In genomic region chr8:61515931-61516744, GRCm38 (mm10) we compare ENCODE assay signal across 8 mouse cellular contexts. TPM values are rescaled to one million over a fixed set of nuclear protein-coding genes. Genes with fewer than 3 reads are reported as not detected.
DNase-seq lines count a peak whose midpoint lies in the region; ATAC-seq and TF ChIP-seq lines count a peak whose summit lies in the region.

No protein-coding gene starts in this region.

- dilution Hi-C loops in CH12.LX (cut with MboI; ENCODE audit: extremely low pct_ligation_motif_present, extremely low pct_unique_long_range_greater_than_20kb, low sequenced_read_pairs): no loop called here

- peaks cover 3 to 18% of the 10 kb centered on the region in 2 experiments; a peak in 3 of 4 replicates for H3K4me1 ChIP-seq in CH12.LX (ENCODE audit: control insufficient read depth in 1 of 2, insufficient read depth in 2 of 2)

- no peak for TF ChIP-seq EP300 in CH12.LX (IDR thresholded peaks at IDR 0.05; ENCODE audit: low read length)

- H3K79me2 ChIP-seq in CH12.LX (replicated peaks; ENCODE audit: control insufficient read depth, extremely low read depth, insufficient read depth, poor library complexity, severe bottlenecking): no peaks in the 10 kb centered on the region

- ATAC-seq in erythroid progenitor cell, adult 5-6 weeks (replicated peaks; ENCODE audit: low FRiP score, poor library complexity, severe bottlenecking): 0 out of 2 replicates have a peak, but pooled peaks have one; percentile 49

- H3K9me3 ChIP-seq in CH12.LX (replicated peaks; ENCODE audit: low read length): no peaks in the 10 kb centered on the region

- peaks cover 6 to 32% of the 10 kb centered on the region in 2 experiments for H3K36me3 ChIP-seq in CH12.LX (replicated peaks in 1 of 2; ENCODE audit: control insufficient read depth in 1 of 2, insufficient read depth in 1 of 2, low read length in 1 of 2)

- H3K4me3 ChIP-seq in CH12.LX (replicated peaks in 1 of 3; ENCODE audit: low read depth in 2 of 3, low read length in 2 of 3, poor library complexity in 1 of 3): no peak overlapping the region

- peak; percentile 76 to 91 for TF ChIP-seq CTCF in CH12.LX (conservative IDR thresholded peaks at IDR 0.05 in 1 of 2, IDR thresholded peaks at IDR 0.05 in 1 of 2; ENCODE audit: low read depth in 2 of 2, low read length in 2 of 2)
- peak; percentile 91 for TF ChIP-seq CTCF in brain, embryonic 14.5 days (IDR thresholded peaks at IDR 0.05; ENCODE audit: borderline replicate concordance, extremely low read depth, insufficient read depth, insufficient read length)

- peak; percentile 82 for DNase-seq in CH12.LX (ENCODE audit: extremely low read depth)
- peak; percentile 97 for DNase-seq in brain, embryonic 14.5 days (ENCODE audit: low read depth)
- peak; percentile 19 for DNase-seq in heart, postnatal 25 days (ENCODE audit: low spot score)
- DNase-seq in kidney, postnatal 4 days: peak; percentile 89 to 91
- DNase-seq in lung, adult 18-20 months: peak; percentile 63 to 68
- peak; percentile 73 for DNase-seq in ovary, postnatal 14 days (ENCODE audit: low spot score)
- peak; percentile 61 for DNase-seq in thymus, postnatal 0 days (ENCODE audit: low spot score)

- intact Hi-C loops in heart, postnatal 25 days (cut with DNase I): loop anchor here (1.0 kb wide), 1 partner anchor 474 kb away; no protein-coding TSS in a partner anchor

- no peak overlapping the region for H3K27ac ChIP-seq in CH12.LX (ENCODE audit: insufficient read depth, low read depth)

- no peak overlapping the region for H3K4me2 ChIP-seq in CH12.LX (ENCODE audit: insufficient read depth, low read depth, poor library complexity, severe bottlenecking)

- in situ Hi-C loops in CH12.LX (cut with MboI; ENCODE audit: low pct_ligation_motif_present, low pct_unique_long_range_greater_than_20kb, low sequenced_read_pairs): loop anchor here (25.0 kb wide), 3 partner anchors 454 to 1004 kb away; partner anchors contain the start of genes Aadat and Gm10283

- H3K9ac ChIP-seq in CH12.LX (ENCODE audit: insufficient read depth, low read depth): no peak overlapping the region

- H3K27me3 ChIP-seq in CH12.LX (replicated peaks): no peaks in the 10 kb centered on the region

- peak; percentile 89 for TF ChIP-seq RAD21 in CH12.LX (IDR thresholded peaks at IDR 0.05; ENCODE audit: low read depth, low read length)

- TF ChIP-seq POLR2A in CH12.LX (IDR thresholded peaks at IDR 0.05; ENCODE audit: low read depth, low read length): no peak
- TF ChIP-seq POLR2A in brain, embryonic 14.5 days (IDR thresholded peaks at IDR 0.05; ENCODE audit: borderline replicate concordance, extremely low read depth, insufficient read depth, insufficient read length, poor library complexity, severe bottlenecking): no peak

TF ChIP-seq in CH12.LX, 34 proteins besides CTCF, POLR2A, EP300 and RAD21:
- TF ChIP-seq ELF1 (IDR thresholded peaks at IDR 0.05; ENCODE audit: low read depth, low read length) (no peak), UBTF (IDR thresholded peaks at IDR 0.05; ENCODE audit: low read depth, low read length) (no peak), TCF12 (IDR thresholded peaks at IDR 0.05; ENCODE audit: low read depth, low read length) (no peak), PAX5 (IDR thresholded peaks at IDR 0.05; ENCODE audit: low read length) (no peak), MAFK (IDR thresholded peaks at IDR 0.05; ENCODE audit: insufficient replicate concordance, low read length) (no peak), IRF4 (IDR thresholded peaks at IDR 0.05; ENCODE audit: low read depth, low read length) (peak; percentile 48), MAX (IDR thresholded peaks at IDR 0.05; ENCODE audit: low read length) (0 out of 2 replicates have a peak, but pooled peaks have one; percentile 29), HCFC1 (IDR thresholded peaks at IDR 0.05; ENCODE audit: low read depth, low read length) (no peak), CHD1 (IDR thresholded peaks at IDR 0.05; ENCODE audit: low read depth, low read length) (no peak), ZNF384 (IDR thresholded peaks at IDR 0.05; ENCODE audit: low read depth, low read length) (peak; percentile 81), MXI1 (IDR thresholded peaks at IDR 0.05; ENCODE audit: low read depth, low read length) (no peak), SMC3 (IDR thresholded peaks at IDR 0.05; ENCODE audit: low read depth, low read length) (peak; percentile 81), BHLHE40 (IDR thresholded peaks at IDR 0.05; ENCODE audit: low read depth, low read length) (0 out of 2 replicates have a peak, but pooled peaks have one; percentile 18), GABPA (IDR thresholded peaks at IDR 0.05; ENCODE audit: insufficient replicate concordance, low read depth, low read length) (no peak), POLR2AphosphoS2 (IDR thresholded peaks at IDR 0.05; ENCODE audit: low read depth, low read length) (no peak), ZMIZ1 (IDR thresholded peaks at IDR 0.05; ENCODE audit: low read depth, low read length) (no peak), USF1 (IDR thresholded peaks at IDR 0.05; ENCODE audit: low read depth, low read length) (no peak), MYC (IDR thresholded peaks at IDR 0.05; ENCODE audit: low read depth, low read length) (0 out of 2 replicates have a peak, but pooled peaks have one; percentile 27), JUN (IDR thresholded peaks at IDR 0.05; ENCODE audit: insufficient read depth, low read depth, low read length) (no peak), ZC3H11A (IDR thresholded peaks at IDR 0.05; ENCODE audit: low read depth, low read length) (peak; percentile 40; the same call in 1 of the 2 replicates), ETS1 (conservative IDR thresholded peaks at IDR 0.05; ENCODE audit: low read depth, low read length) (no peak), CHD2 (IDR thresholded peaks at IDR 0.05; ENCODE audit: low read length) (no peak), E2F4 (IDR thresholded peaks at IDR 0.05; ENCODE audit: insufficient replicate concordance, low read depth, low read length) (no peak), JUND (conservative IDR thresholded peaks at IDR 0.05; ENCODE audit: low read depth, low read length) (0 out of 2 replicates have a peak, but pooled peaks have one; percentile 36), MEF2A (IDR thresholded peaks at IDR 0.05; ENCODE audit: borderline replicate concordance, low read depth, low read length) (no peak), TBP (conservative IDR thresholded peaks at IDR 0.05; ENCODE audit: low read depth, low read length) (no peak), SIN3A (IDR thresholded peaks at IDR 0.05; ENCODE audit: low read length) (peak; percentile 44; the same call in 1 of the 2 replicates), USF2 (conservative IDR thresholded peaks at IDR 0.05; ENCODE audit: low read depth, low read length) (no peak), KAT2A (IDR thresholded peaks at IDR 0.05; ENCODE audit: insufficient replicate concordance, low read length) (no peak), RCOR1 (conservative IDR thresholded peaks at IDR 0.05; ENCODE audit: low read depth, low read length) (no peak), NELFE (IDR thresholded peaks at IDR 0.05; ENCODE audit: low read depth, low read length) (peak; percentile 49; the same call in 1 of the 2 replicates), MAZ (IDR thresholded peaks at IDR 0.05; ENCODE audit: low read depth, low read length) (no peak), ZKSCAN1 (IDR thresholded peaks at IDR 0.05; ENCODE audit: borderline replicate concordance, low read depth, low read length) (no peak), NRF1 (IDR thresholded peaks at IDR 0.05; ENCODE audit: low read depth, low read length) (no peak)

RNA-seq across cellular contexts. Expression of gene Cbr4, which starts 28.6 kb away (rescaled TPM):
- total RNA-seq in CH12.LX (2012; rRNA removed) (35.1 and 40.2 TPM in 2 replicates), CH12.LX (2014; rRNA removed) (59.1 and 66.3 TPM in 2 replicates)
- polyA plus RNA-seq in CH12.LX (2012; ENCODE audit: insufficient read length, low read depth): 37.0 and 43.1 TPM in 2 replicates
- 10.2 and 11.7 TPM in 2 replicates for polyA plus RNA-seq in brain, embryonic 14.5 days (2012; rRNA removed)
- 4.3 and 5.9 TPM in 2 replicates for total RNA-seq in erythroid progenitor cell, adult 5-6 weeks (2015; ENCODE audit: low replicate concordance)
- total RNA-seq in erythroid progenitor cell, adult 5-6 weeks (2017; ENCODE audit: low replicate concordance): 5.3 and 18.4 TPM in 2 replicates
- total RNA-seq in heart, postnatal 25 days (2021): 10 to 100 TPM; 69.8 to 80.8 TPM
- 47.0 and 47.5 TPM in 2 replicates for polyA plus RNA-seq in thymus, postnatal 0 days (2015; fragmentation: Nextera tagmentation; extraction: Ambion mirVana)

Comparison
In these comparisons a context has a peak if more than half of its experiments do, and no peak if none do; other contexts are left out.
1. DNase-seq: peak in every context shown above with its lines; median percentile 97 in brain, embryonic 14.5 days; 90 in kidney, postnatal 4 days; 82 in CH12.LX; 73 in ovary, postnatal 14 days; 66 in lung, adult 18-20 months; 61 in thymus, postnatal 0 days; 19 in heart, postnatal 25 days.